Mouse (Mus musculus) kidney, adult 2 months (tissue): Measurements from ENCODE around the gene Wiz.

Experiments
- CTCF ChIP-seq: fragments of 200-500 bp; conservative IDR thresholded peaks from 2 replicates; pipeline ENCODE4 v1.5.1; 2011; ENCODE audit warnings: low read depth, mild to moderate bottlenecking, control low read depth, low read length, moderate library complexity, mixed read lengths; ENCODE audit not compliant: insufficient read depth, insufficient read length
- POLR2A ChIP-seq: fragments of 200-500 bp; IDR thresholded peaks from one replicate; pipeline ENCODE4 v1.6.1; 2011; ENCODE audit warnings: low read depth, low read length, control low read depth

GRCm38 (mm10) chr17:32317708-32318107 lies 71.5 kb downstream of the Wiz start:
- no peak for TF ChIP-seq CTCF
- no peak for TF ChIP-seq POLR2A
